In genomic region chr6:117330726-117331360, GRCm38 (mm10) we compare ENCODE assay signal across 20 mouse cellular contexts.
DNase-seq lines count a peak whose midpoint lies in the region; ATAC-seq and TF ChIP-seq lines count a peak whose summit lies in the region.
"Had no signal": no experiment of that assay in that cellular context is flagged by ENCODE, and none has a peak within 500 bp of the region (broad histone marks: within the 10 kb centered on the region; RNA-seq: fewer than 3 reads in every experiment).

No protein-coding gene starts in this region.

- H3K9me3 ChIP-seq in heart, embryonic 12.5 days (replicated peaks) = no peaks in the 10 kb centered on the region
- no peaks in the 10 kb centered on the region for H3K9me3 ChIP-seq in liver, embryonic 11.5 days (ENCODE audit: control insufficient read depth, low read length)
- no peaks in the 10 kb centered on the region for H3K9me3 ChIP-seq in forebrain, embryonic 15.5 days
- H3K9me3 ChIP-seq: hindbrain, embryonic 15.5 days; liver, embryonic 12.5 days; midbrain, embryonic 12.5 days had no signal

- no peaks in the 10 kb centered on the region for H3K36me3 ChIP-seq in heart, embryonic 12.5 days
- no peaks in the 10 kb centered on the region for H3K36me3 ChIP-seq in liver, adult 2 months (ENCODE audit: control insufficient read depth, insufficient read depth, low read length)
- H3K36me3 ChIP-seq in liver, embryonic 11.5 days (ENCODE audit: control insufficient read depth, insufficient read depth, low read length) = no peaks in the 10 kb centered on the region
- H3K36me3 ChIP-seq in myocyte (ENCODE audit: control insufficient read depth, insufficient read depth) = no peaks in the 10 kb centered on the region
- no peaks in the 10 kb centered on the region for H3K36me3 ChIP-seq in forebrain, embryonic 15.5 days
- H3K36me3 ChIP-seq: hindbrain, embryonic 15.5 days; liver, embryonic 12.5 days; midbrain, embryonic 12.5 days had no signal

- H3ac ChIP-seq in myocyte (ENCODE audit: control insufficient read depth, insufficient read length) = no peak overlapping the region

- no peak for ATAC-seq in heart, embryonic 12.5 days (ENCODE audit: insufficient number of reproducible peaks, low FRiP score)
- no peak for ATAC-seq in liver, embryonic 11.5 days (replicated peaks; ENCODE audit: low FRiP score)
- no peak for ATAC-seq in forebrain, embryonic 15.5 days (replicated peaks)
- ATAC-seq: liver, embryonic 12.5 days had no signal

- no peaks in the 10 kb centered on the region for H3K79me2 ChIP-seq in liver, adult 2 months (ENCODE audit: control insufficient read depth, insufficient read depth, low read length)
- H3K79me2 ChIP-seq in myocyte (ENCODE audit: control insufficient read depth, insufficient read depth) = no peaks in the 10 kb centered on the region

- WGBS in heart, embryonic 12.5 days = 19% methylated on average over 5 of the region's 5 CpGs
- 77% methylated on average over 5 of the region's 5 CpGs for WGBS in liver, adult 2 months
- WGBS in liver, embryonic 11.5 days = 43% methylated on average over 5 of the region's 5 CpGs
- 11% methylated on average over 5 of the region's 5 CpGs for whole genome bisulfite sequencing in forebrain, embryonic 15.5 days

- peak; percentile 30 to 55 for DNase-seq in heart, adult 18-20 months
- peak; percentile 46 for DNase-seq in liver, adult 2 months (ENCODE audit: extremely low read depth, low read depth, low spot score)
- DNase-seq in liver, embryonic 11.5 days (ENCODE audit: low spot score) = no peak
- DNase-seq in brain, embryonic 14.5 days (ENCODE audit: low read depth) = peak; percentile 31
- no peak for DNase-seq in urinary bladder, postnatal 14 days (ENCODE audit: low spot score)
- DNase-seq: adrenal gland, adult 8-10 months; cerebellum, adult 18-20 months; gastrocnemius, postnatal 14 days; kidney, adult 11 months; kidney, postnatal 25 days; layer of hippocampus, adult 9-11 months; lung, postnatal 10 days; right cerebral cortex, postnatal 25 days; thymus, postnatal 25 days had no signal

- H3K9ac ChIP-seq in heart, embryonic 12.5 days = no peak overlapping the region
- H3K9ac ChIP-seq in liver, adult 2 months (ENCODE audit: low read depth, low read length) = no peak overlapping the region
- H3K9ac ChIP-seq in liver, embryonic 11.5 days (ENCODE audit: low read depth, low read length) = no peak overlapping the region
- no peak overlapping the region for H3K9ac ChIP-seq in forebrain, embryonic 15.5 days (replicated peaks)
- H3K9ac ChIP-seq: hindbrain, embryonic 15.5 days; liver, embryonic 12.5 days; midbrain, embryonic 12.5 days had no signal

- H3K4me2 ChIP-seq in heart, embryonic 12.5 days = no peak overlapping the region
- H3K4me2 ChIP-seq in liver, embryonic 11.5 days = no peak overlapping the region
- no peak overlapping the region for H3K4me2 ChIP-seq in myocyte (ENCODE audit: low read depth)
- H3K4me2 ChIP-seq in forebrain, embryonic 15.5 days (replicated peaks) = no peak overlapping the region
- H3K4me2 ChIP-seq: hindbrain, embryonic 15.5 days; liver, embryonic 12.5 days; midbrain, embryonic 12.5 days had no signal

- H3K4me3 ChIP-seq in heart, embryonic 12.5 days = no peak overlapping the region
- no peak overlapping the region for H3K4me3 ChIP-seq in liver, adult 2 months (ENCODE audit: insufficient read depth, low read depth, low read length)
- H3K4me3 ChIP-seq in liver, embryonic 11.5 days (ENCODE audit: low read depth, low read length) = no peak overlapping the region
- H3K4me3 ChIP-seq in myocyte = no peak overlapping the region
- no peak overlapping the region for H3K4me3 ChIP-seq in forebrain, embryonic 15.5 days
- H3K4me3 ChIP-seq: hindbrain, embryonic 15.5 days; liver, embryonic 12.5 days; midbrain, embryonic 12.5 days had no signal

- TF ChIP-seq CTCF in liver, adult 2 months (IDR thresholded peaks at IDR 0.05; ENCODE audit: low read depth, low read length) = no peak
- no peak for TF ChIP-seq CTCF in brain, embryonic 14.5 days (IDR thresholded peaks at IDR 0.05; ENCODE audit: borderline replicate concordance, extremely low read depth, insufficient read depth, insufficient read length)

- H3K4me1 ChIP-seq in heart, embryonic 12.5 days (replicated peaks) = peaks cover 39% of the 10 kb centered on the region
- H3K4me1 ChIP-seq in liver, adult 2 months (ENCODE audit: control insufficient read depth, insufficient read depth, low read length) = peaks cover 5% of the 10 kb centered on the region; the same call in 1 of the 2 replicates
- no peaks in the 10 kb centered on the region; the same call in 1 of the 2 replicates for H3K4me1 ChIP-seq in liver, embryonic 11.5 days (replicated peaks; ENCODE audit: control insufficient read depth, insufficient read depth, low read length)
- H3K4me1 ChIP-seq in forebrain, embryonic 15.5 days = 0 out of 2 replicates have a peak, but pooled peaks cover 3% of the 10 kb centered on the region
- H3K4me1 ChIP-seq: hindbrain, embryonic 15.5 days; liver, embryonic 12.5 days had no signal

- no peak overlapping the region for H3K27ac ChIP-seq in heart, embryonic 12.5 days (ENCODE audit: poor library complexity, severe bottlenecking)
- H3K27ac ChIP-seq in liver, adult 2 months (replicated peaks; ENCODE audit: insufficient read depth, low read depth, low read length) = peak overlapping the region; percentile 23; the same call in 1 of the 2 replicates
- H3K27ac ChIP-seq in liver, embryonic 11.5 days (ENCODE audit: low read depth, low read length) = no peak overlapping the region
- no peak overlapping the region for H3K27ac ChIP-seq in forebrain, embryonic 15.5 days (replicated peaks)
- H3K27ac ChIP-seq: hindbrain, embryonic 15.5 days; liver, embryonic 12.5 days; midbrain, embryonic 12.5 days had no signal

- TF ChIP-seq POLR2A in liver, adult 2 months (IDR thresholded peaks at IDR 0.05; ENCODE audit: extremely low read depth, insufficient read depth, low read length) = no peak
- no peak for TF ChIP-seq POLR2A in brain, embryonic 14.5 days (IDR thresholded peaks at IDR 0.05; ENCODE audit: borderline replicate concordance, extremely low read depth, insufficient read depth, insufficient read length, poor library complexity, severe bottlenecking)
- TF ChIP-seq POLR2A in myocyte (IDR thresholded peaks at IDR 0.05; ENCODE audit: insufficient read length, low read depth) = no peak

- H3K27me3 ChIP-seq in heart, embryonic 12.5 days (replicated peaks) = no peaks in the 10 kb centered on the region
- no peaks in the 10 kb centered on the region for H3K27me3 ChIP-seq in liver, adult 2 months (ENCODE audit: control insufficient read depth, insufficient read depth, low read length)
- no peaks in the 10 kb centered on the region for H3K27me3 ChIP-seq in liver, embryonic 11.5 days (replicated peaks; ENCODE audit: control insufficient read depth, insufficient read depth, low read length)
- H3K27me3 ChIP-seq in myocyte (ENCODE audit: control insufficient read depth, insufficient read depth, insufficient read length) = no peaks in the 10 kb centered on the region
- no peaks in the 10 kb centered on the region for H3K27me3 ChIP-seq in forebrain, embryonic 15.5 days
- H3K27me3 ChIP-seq: hindbrain, embryonic 15.5 days; liver, embryonic 12.5 days; midbrain, embryonic 12.5 days had no signal

TF ChIP-seq in myocyte, 11 proteins besides CTCF, POLR2A, EP300 and RAD21:
- TF ChIP-seq MYOG (IDR thresholded peaks at IDR 0.05; ENCODE audit: control insufficient read depth in 1 of 3, insufficient read depth in 1 of 3, insufficient read length in 2 of 3, low read depth in 2 of 3) (peak in 2 of 3 experiments; percentile 59 to 90), POLR2AphosphoS2 (IDR thresholded peaks at IDR 0.05; ENCODE audit: insufficient read length, low read depth) (no peak), E2F4 (IDR thresholded peaks at IDR 0.05; ENCODE audit: insufficient read depth) (no peak), TCF3 (IDR thresholded peaks at IDR 0.05; ENCODE audit: insufficient read length, low read depth) (peak; percentile 93), MYOD1 (IDR thresholded peaks at IDR 0.05; ENCODE audit: control insufficient read depth in 1 of 3, insufficient read length in 2 of 3, low read depth in 2 of 3) (peak in 2 of 3 experiments; percentile 88 to 96), USF1 (IDR thresholded peaks at IDR 0.05; ENCODE audit: low read depth) (no peak), CEBPB (IDR thresholded peaks at IDR 0.05; ENCODE audit: insufficient read depth, poor library complexity, severe bottlenecking) (no peak), MAX (IDR thresholded peaks at IDR 0.05; ENCODE audit: low read depth) (no peak), TCF12 (IDR thresholded peaks at IDR 0.05; ENCODE audit: insufficient read depth, poor library complexity, severe bottlenecking) (peak; percentile 85), REST (IDR thresholded peaks at IDR 0.05; ENCODE audit: insufficient read depth, insufficient read length) (no peak), SRF (IDR thresholded peaks at IDR 0.05; ENCODE audit: control insufficient read depth, insufficient read length, low read depth) (no peak)

Comparison
In these comparisons a context has a peak if more than half of its experiments do, and no peak if none do; other contexts are left out.
1. DNase-seq: peak in heart, adult 18-20 months (2 of 2), liver, adult 2 months (single experiment) and brain, embryonic 14.5 days (single experiment); none in liver, embryonic 11.5 days (single experiment) and urinary bladder, postnatal 14 days (single experiment).